Mouse (Mus musculus) midbrain, postnatal 0 days (tissue): ENCODE measurements at regions not wholly inside any gene's neighbourhood (a gene's known extent, or its start where the extent isn't known, plus 50 kb on each side); places are given as distances from the start of the nearest gene placed in this dataset.
A peak's percentile ranks its signal among the peaks of the same experiment; 100 is the strongest.

Experiments
- ATAC-seq: fragments of 200-750 bp; cut with Nextera tagmentation; 2 replicates; pipeline ENCODE4 v1.8.0; 2017; ENCODE audit warnings: moderate number of reproducible peaks, mild to moderate bottlenecking, moderate TSS enrichment, moderate library complexity; ENCODE audit not compliant: low FRiP score
- DNase-seq: peaks from one replicate; pipeline ENCODE4 v3.0.0-alpha.2; 2015; ENCODE audit warnings: low spot score
- H3K27ac ChIP-seq: fragments of 300-500 bp; sonication (generic); 2 replicates; pipeline ENCODE4 v1.5.1; 2014; ENCODE audit warnings: low read depth, mild to moderate bottlenecking, low read length, mixed read lengths
- H3K27me3 ChIP-seq: fragments of 300-500 bp; sonication (generic); 2 replicates; pipeline ENCODE4 v1.6.1; 2014; ENCODE audit warnings: low read length, control low read depth, mixed read lengths; ENCODE audit not compliant: insufficient read depth
- H3K36me3 ChIP-seq: fragments of 300-500 bp; sonication (generic); 2 replicates; pipeline ENCODE4 v1.6.1; 2014; ENCODE audit warnings: low read length, control low read depth, mixed read lengths; ENCODE audit not compliant: insufficient read depth
- H3K4me1 ChIP-seq: fragments of 300-500 bp; sonication (generic); 2 replicates; pipeline ENCODE4 v1.6.1; 2014; ENCODE audit warnings: mild to moderate bottlenecking, control low read depth, antibody characterized with exemption, low read length, mixed read lengths; ENCODE audit not compliant: insufficient read depth
- H3K4me2 ChIP-seq: fragments of 300-500 bp; sonication (generic); 2 replicates; pipeline ENCODE4 v1.6.1; 2014; ENCODE audit warnings: low read depth, mild to moderate bottlenecking, low read length, mixed read lengths; ENCODE audit not compliant: poor library complexity, severe bottlenecking
- H3K4me3 ChIP-seq: fragments of 300-500 bp; sonication (generic); 2 replicates; pipeline ENCODE4 v1.5.1; 2014; ENCODE audit warnings: low read depth, mild to moderate bottlenecking, low read length, moderate library complexity
- H3K9ac ChIP-seq: fragments of 300-500 bp; sonication (generic); replicated peaks from 2 replicates; pipeline ENCODE4 v1.6.1; 2014; ENCODE audit warnings: mild to moderate bottlenecking, low read length, moderate library complexity, mixed read lengths; ENCODE audit not compliant: poor library complexity, severe bottlenecking
- H3K9me3 ChIP-seq: fragments of 300-500 bp; sonication (generic); 2 replicates; pipeline ENCODE4 v1.6.1; 2016; ENCODE audit warnings: low read length, control low read depth
- CTCF ChIP-seq: IDR thresholded peaks from 2 replicates; pipeline ENCODE4 v1.5.1; 2016; ENCODE audit warnings: antibody characterized with exemption, mild to moderate bottlenecking
- WGBS: fragments of 180-500 bp; shearing (Covaris S2); extraction: QIAGEN DNeasy Blood & Tissue Kit; methylation state at CpG from one replicate; pipeline ENCODE4 v1.1.7; 2014; 5-methylcytosine and 5-hydroxymethylcytosine counted together

- WGBS, result 59% methylated on average over 1 of the region's 1 CpGs
- Histone ChIP-seq H3K4me1 (no peaks in the 10 kb centered on the region), H3K4me3 (no peak overlapping the region), H3K27me3 (no peaks in the 10 kb centered on the region), H3K27ac (no peak overlapping the region), H3K9ac (no peak overlapping the region), H3K9me3 (no peaks in the 10 kb centered on the region), H3K4me2 (no peak overlapping the region), H3K36me3 (no peaks in the 10 kb centered on the region)
- no peak for ATAC-seq
- DNase-seq, result peak; percentile 46
- no peak for TF ChIP-seq CTCF
Observed at GRCm38 (mm10) chr14:110470714-110471113, 284.2 kb downstream of the Slitrk6 start.

- H3K9ac ChIP-seq, result no peak overlapping the region
- ATAC-seq, result no peak; the same call in 1 of the 2 replicates
- H3K36me3 ChIP-seq, result no peaks in the 10 kb centered on the region
- 46% methylated on average over 6 of the region's 6 CpGs for WGBS
- H3K4me2 ChIP-seq, result no peak overlapping the region
- no peaks in the 10 kb centered on the region for H3K27me3 ChIP-seq
- no peak for TF ChIP-seq CTCF
- H3K27ac ChIP-seq, result no peak overlapping the region
- DNase-seq, result peak; percentile 65
- no peak overlapping the region for H3K4me3 ChIP-seq
- H3K9me3 ChIP-seq, result no peaks in the 10 kb centered on the region
- no peaks in the 10 kb centered on the region for H3K4me1 ChIP-seq
Observed at GRCm38 (mm10) chr14:110468457-110469311, 286.3 kb downstream of the Slitrk6 start.
